Mouse (Mus musculus) thymus, postnatal 0 days (tissue): ENCODE data around the gene Pqlc2. TPM values are rescaled to one million over a fixed set of nuclear protein-coding genes. Genes with fewer than 3 reads are reported as not detected.

Source experiments
- microRNA-seq: library from miRNA; unstranded; fragments of <30 nt; microRNA quantifications from one replicate; pipeline ENCODE4, GENCODE M21; 2016; ENCODE audit warnings: borderline number of aligned reads
- polyA plus RNA-seq: library from polyadenylated mRNA; unstranded; fragments of >200 nt; fragmentation: Nextera tagmentation; extraction: Ambion mirVana; gene quantifications from 2 replicates; pipeline ENCODE4 v1.2.1, GENCODE M21; 2015

Gene Pqlc2
- polyA plus RNA-seq, 1 experiment from 2014 or later, result 14.5 TPM

Small RNAs within 50 kb of the gene (microRNA-seq; reads per million reads assigned to microRNA genes)
- gene Gm24245, result not detected
- not detected for gene Gm25732

Other genes with a start within 250 kb of the Pqlc2 start
- gene Htr6, start 235.1 kb downstream of the Pqlc2 start, polyA plus RNA-seq, result not detected in 2 replicates
- 19.8 and 20.9 TPM in 2 replicates for gene Nbl1, start 217.7 kb downstream of the Pqlc2 start, polyA plus RNA-seq
- gene Minos1, start 179.6 kb downstream of the Pqlc2 start, polyA plus RNA-seq, result 777 and 795 TPM in 2 replicates
- 415 and 425 TPM in 2 replicates for gene Capzb, start 117.8 kb downstream of the Pqlc2 start, polyA plus RNA-seq
- gene Akr7a5, start within 50 bp of the Pqlc2 start, polyA plus RNA-seq, result 68.9 and 75.5 TPM in 2 replicates
- gene Mrto4, start 41.9 kb upstream of the Pqlc2 start, polyA plus RNA-seq, result 115 and 116 TPM in 2 replicates
- gene Emc1, start 41.9 kb upstream of the Pqlc2 start, polyA plus RNA-seq, result 16.8 and 17.8 TPM in 2 replicates
- 44.9 and 50.7 TPM in 2 replicates for gene Ubr4, start 41.9 kb upstream of the Pqlc2 start, polyA plus RNA-seq
- 3.1 and 3.7 TPM in 2 replicates for gene Iffo2, start 219.8 kb upstream of the Pqlc2 start, polyA plus RNA-seq